Mouse (Mus musculus) embryonic facial prominence, embryonic 11.5 days (tissue): ENCODE measurements at regions not wholly inside any gene's neighbourhood (a gene's known extent, or its start where the extent isn't known, plus 50 kb on each side); places are given as distances from the start of the nearest gene placed in this dataset.

Experiments
- ATAC-seq: fragments of 200-750 bp; cut with Nextera tagmentation; replicated peaks from 2 replicates; pipeline ENCODE4 v1.8.0; 2017; ENCODE audit warnings: low read depth; ENCODE audit not compliant: insufficient number of reproducible peaks, low FRiP score, low TSS enrichment
- DNase-seq: peaks from one replicate; pipeline ENCODE4 v3.0.0-alpha.2; 2015; ENCODE audit warnings: low spot score
- H3K27ac ChIP-seq: fragments of 300-500 bp; sonication (generic); replicated peaks from 2 replicates; pipeline ENCODE4 v1.5.1; 2014; ENCODE audit warnings: mild to moderate bottlenecking, low read depth, low read length, control low read depth
- H3K27me3 ChIP-seq: fragments of 300-500 bp; sonication (generic); 2 replicates; pipeline ENCODE4 v1.6.1; 2014; ENCODE audit warnings: mild to moderate bottlenecking, low read length, moderate library complexity, mixed read lengths; ENCODE audit not compliant: control insufficient read depth, insufficient read depth
- H3K36me3 ChIP-seq: fragments of 300-500 bp; sonication (generic); replicated peaks from 2 replicates; pipeline ENCODE4 v1.6.1; 2014; ENCODE audit warnings: low read depth, mild to moderate bottlenecking, low read length, moderate library complexity, mixed read lengths; ENCODE audit not compliant: control insufficient read depth, insufficient read depth
- H3K4me1 ChIP-seq: fragments of 300-500 bp; sonication (generic); 2 replicates; pipeline ENCODE4 v1.6.1; 2014; ENCODE audit warnings: low read length, mixed read lengths; ENCODE audit not compliant: control insufficient read depth, insufficient read depth
- H3K4me2 ChIP-seq: fragments of 300-500 bp; sonication (generic); 2 replicates; pipeline ENCODE4 v1.6.1; 2014; ENCODE audit warnings: low read depth, mild to moderate bottlenecking, control low read depth, low read length, moderate library complexity
- H3K4me3 ChIP-seq: fragments of 300-500 bp; sonication (generic); 2 replicates; pipeline ENCODE4 v1.5.1; 2014; ENCODE audit warnings: low read depth, low read length, control low read depth
- H3K9ac ChIP-seq: fragments of 300-500 bp; sonication (generic); replicated peaks from 2 replicates; pipeline ENCODE4 v1.6.1; 2014; ENCODE audit warnings: mild to moderate bottlenecking, control low read depth, low read length
- H3K9me3 ChIP-seq: fragments of 300-500 bp; sonication (generic); replicated peaks from 2 replicates; pipeline ENCODE4 v1.6.1; 2016; ENCODE audit warnings: mild to moderate bottlenecking, low read length, inconsistent platforms, mixed read lengths; ENCODE audit not compliant: control insufficient read depth
- WGBS: fragments of 180-500 bp; shearing (Covaris S2); extraction: QIAGEN DNeasy Blood & Tissue Kit; methylation state at CpG from one replicate; pipeline ENCODE4 v1.1.7; 2014; 5-methylcytosine and 5-hydroxymethylcytosine counted together

GRCm38 (mm10) chr5:12937052-12937451 is 188.2 kb upstream of the Sema3a start:
- H3K27ac ChIP-seq, result no peak overlapping the region
- H3K9me3 ChIP-seq, result no peaks in the 10 kb centered on the region
- no peak overlapping the region for H3K9ac ChIP-seq
- no peaks in the 10 kb centered on the region for H3K36me3 ChIP-seq
- H3K27me3 ChIP-seq, result no peaks in the 10 kb centered on the region
- no peak overlapping the region for H3K4me2 ChIP-seq
- DNase-seq (no peak), ATAC-seq (no peak)
- H3K4me3 ChIP-seq, result no peak overlapping the region
- WGBS, result 83% methylated on average over 5 of the region's 5 CpGs
- H3K4me1 ChIP-seq, result no peaks in the 10 kb centered on the region

- Histone ChIP-seq H3K4me2 (no peak overlapping the region), H3K4me1 (no peaks in the 10 kb centered on the region), H3K36me3 (no peaks in the 10 kb centered on the region), H3K27me3 (no peaks in the 10 kb centered on the region), H3K9ac (no peak overlapping the region), H3K9me3 (no peaks in the 10 kb centered on the region), H3K4me3 (no peak overlapping the region), H3K27ac (no peak overlapping the region)
- DNase-seq (no peak), ATAC-seq (no peak)
- WGBS, result 80% methylated on average over 2 of the region's 2 CpGs
Observed at GRCm38 (mm10) chr5:12938162-12938852, 186.9 kb upstream of the Sema3a start.

GRCm38 (mm10) chr5:12944554-12944953 is 180.7 kb upstream of the Sema3a start:
- no peak overlapping the region for H3K4me2 ChIP-seq
- no peaks in the 10 kb centered on the region for H3K27me3 ChIP-seq
- ATAC-seq (no peak), DNase-seq (no peak)
- H3K9me3 ChIP-seq, result no peaks in the 10 kb centered on the region
- H3K9ac ChIP-seq, result no peak overlapping the region
- H3K4me3 ChIP-seq, result no peak overlapping the region
- H3K36me3 ChIP-seq, result no peaks in the 10 kb centered on the region
- H3K27ac ChIP-seq, result no peak overlapping the region
- 45% methylated on average over 5 of the region's 5 CpGs for WGBS
- H3K4me1 ChIP-seq, result no peaks in the 10 kb centered on the region

DNA sequence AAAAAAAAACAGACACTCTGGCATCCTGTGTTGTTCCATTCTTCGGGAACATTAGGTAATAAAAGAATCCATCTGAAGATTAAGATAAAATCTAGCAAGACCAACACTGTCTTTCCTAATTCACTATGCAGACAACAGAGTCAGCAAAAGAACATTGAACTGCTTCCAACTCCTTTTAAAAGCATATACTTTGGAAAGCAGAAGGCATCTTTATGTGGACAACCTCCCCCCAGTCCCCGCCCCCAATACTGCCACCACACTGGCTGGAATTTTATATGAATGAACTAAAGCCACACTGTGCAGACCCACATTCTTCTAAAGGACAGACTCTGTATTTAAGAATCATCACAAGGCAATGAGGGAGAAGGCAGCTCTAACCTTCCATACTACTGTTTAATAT is 176.7 kb upstream of the Sema3a start:
- ATAC-seq (no peak), DNase-seq (peak; percentile 22)
- H3K4me2 ChIP-seq, result no peak overlapping the region
- no peaks in the 10 kb centered on the region for H3K36me3 ChIP-seq
- no peaks in the 10 kb centered on the region for H3K9me3 ChIP-seq
- no peak overlapping the region for H3K27ac ChIP-seq
- no peaks in the 10 kb centered on the region for H3K27me3 ChIP-seq
- no peaks in the 10 kb centered on the region for H3K4me1 ChIP-seq
- H3K9ac ChIP-seq, result no peak overlapping the region
- no peak overlapping the region for H3K4me3 ChIP-seq
- 62% methylated on average over 2 of the region's 2 CpGs for WGBS

DNA sequence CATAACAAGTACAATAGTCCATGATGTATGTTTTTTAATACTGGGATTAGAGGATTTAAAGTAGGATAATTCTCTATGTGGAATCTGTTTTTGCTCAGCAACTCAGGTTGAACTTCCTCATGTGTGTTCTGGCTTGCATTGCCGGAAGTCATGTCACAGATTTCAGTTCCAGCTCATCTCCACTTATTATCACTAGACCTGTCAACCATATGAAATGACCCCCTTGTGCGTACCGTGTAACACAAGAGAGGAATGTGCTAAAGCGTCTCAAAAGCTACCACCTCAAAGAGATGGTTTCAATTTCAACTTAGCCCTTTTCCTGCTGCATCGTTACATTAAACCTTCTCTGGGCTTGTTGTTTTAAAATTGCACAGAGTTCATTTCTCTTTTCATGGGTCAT is 154.2 kb upstream of the Sema3a start:
- no peak overlapping the region for H3K4me3 ChIP-seq
- H3K4me1 ChIP-seq, result no peaks in the 10 kb centered on the region
- no peaks in the 10 kb centered on the region for H3K9me3 ChIP-seq
- DNase-seq (peak; percentile 24), ATAC-seq (no peak)
- no peak overlapping the region for H3K9ac ChIP-seq
- WGBS, result 27% methylated on average over 5 of the region's 5 CpGs
- no peak overlapping the region for H3K4me2 ChIP-seq
- H3K27ac ChIP-seq, result no peak overlapping the region
- no peaks in the 10 kb centered on the region for H3K27me3 ChIP-seq
- H3K36me3 ChIP-seq, result no peaks in the 10 kb centered on the region

DNA sequence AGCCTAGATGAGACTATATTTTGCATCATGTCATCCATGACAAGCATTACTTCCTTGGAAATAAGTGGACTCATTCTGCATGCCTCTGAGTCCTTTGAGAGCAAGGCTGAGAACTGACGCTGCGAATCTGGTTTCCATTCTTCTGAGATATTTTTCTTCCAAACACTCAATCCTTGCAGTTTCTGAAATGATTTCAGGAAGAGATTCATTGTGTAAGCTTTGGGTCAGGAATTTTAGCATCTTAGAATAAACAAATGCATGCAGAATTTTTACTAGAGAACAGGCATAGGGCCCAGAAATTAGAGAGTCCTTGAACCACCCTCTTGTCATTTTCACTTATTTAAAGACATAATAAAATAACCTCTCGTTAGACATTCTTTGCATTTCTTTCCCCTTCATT is 151.5 kb upstream of the Sema3a start:
- WGBS, result 61% methylated on average over 3 of the region's 3 CpGs
- Histone ChIP-seq H3K4me2 (no peak overlapping the region), H3K9me3 (no peaks in the 10 kb centered on the region), H3K27ac (no peak overlapping the region), H3K27me3 (no peaks in the 10 kb centered on the region), H3K36me3 (no peaks in the 10 kb centered on the region), H3K9ac (no peak overlapping the region), H3K4me1 (no peaks in the 10 kb centered on the region), H3K4me3 (no peak overlapping the region)
- no peak for ATAC-seq
- no peak for DNase-seq

GRCm38 (mm10) chr5:12976015-12976742 is 149.0 kb upstream of the Sema3a start:
- no peak for DNase-seq
- Histone ChIP-seq H3K4me2 (no peak overlapping the region), H3K4me3 (no peak overlapping the region), H3K27me3 (no peaks in the 10 kb centered on the region), H3K36me3 (no peaks in the 10 kb centered on the region), H3K4me1 (no peaks in the 10 kb centered on the region), H3K27ac (no peak overlapping the region), H3K9ac (no peak overlapping the region), H3K9me3 (no peaks in the 10 kb centered on the region)
- WGBS, result 84% methylated on average over 8 of the region's 8 CpGs
- no peak for ATAC-seq

- Histone ChIP-seq H3K4me3 (no peak overlapping the region), H3K9me3 (no peaks in the 10 kb centered on the region), H3K9ac (no peak overlapping the region), H3K27me3 (no peaks in the 10 kb centered on the region), H3K36me3 (no peaks in the 10 kb centered on the region), H3K4me1 (no peaks in the 10 kb centered on the region), H3K4me2 (no peak overlapping the region), H3K27ac (no peak overlapping the region)
- DNase-seq (no peak), ATAC-seq (no peak)
- 76% methylated on average over 2 of the region's 2 CpGs for whole genome bisulfite sequencing
Observed at GRCm38 (mm10) chr5:12977875-12978274, 147.3 kb upstream of the Sema3a start.
